Mouse (Mus musculus): Measurements from ENCODE around the gene Spns1.
"Not testable (repeated sequence)": the region's sequence is repeated elsewhere in the genome, so short reads cannot be mapped to it uniquely, and the experiment has no call there.

Spns1 gene

GRCm38 (mm10) chr7:126332691-126333090 lies 44.6 kb downstream of the Spns1 start:
- no peak for DNase-seq

- no peak for DNase-seq
These were observed 46.6 kb downstream of the Spns1 start for GRCm38 (mm10) chr7:126330693-126331092.

- no peak for DNase-seq
These were observed 47.2 kb downstream of the Spns1 start for GRCm38 (mm10) chr7:126329907-126330645.

GRCm38 (mm10) chr7:126328848-126329247 lies 48.4 kb downstream of the Spns1 start:
- not testable (repeated sequence) for DNase-seq

- not testable (repeated sequence) for DNase-seq
These were observed 51.5 kb downstream of the Spns1 start for GRCm38 (mm10) chr7:126325576-126326273.

GRCm38 (mm10) chr7:126324791-126325190 lies 52.5 kb downstream of the Spns1 start:
- DNase-seq: no peak

- peak; percentile 86 to 91 for DNase-seq
These were observed 53.5 kb downstream of the Spns1 start for GRCm38 (mm10) chr7:126323729-126324128.

All from cerebellum, postnatal 10 days (tissue).